ENCODE assay signal across 29 mouse cellular contexts in the genomic region with DNA sequence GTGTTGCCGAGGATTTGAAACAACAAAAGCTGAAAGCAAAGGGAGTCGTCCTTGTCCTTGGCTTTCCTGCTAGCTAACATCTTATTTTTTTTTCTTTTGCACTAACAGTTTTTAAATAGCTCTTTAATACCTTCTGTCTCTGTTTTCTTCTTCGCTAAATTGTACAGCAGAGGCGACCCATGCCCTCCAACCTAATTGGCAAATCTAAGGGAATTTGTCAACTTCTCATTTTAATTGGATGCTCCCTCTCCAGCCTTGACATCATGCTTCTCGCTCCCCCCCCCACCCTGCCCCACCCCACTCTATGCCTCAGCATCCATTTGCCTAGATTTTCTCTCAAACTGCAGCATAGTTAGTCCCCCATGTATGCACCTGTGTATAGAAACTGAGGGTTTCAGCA.
DNase-seq lines count a peak whose midpoint lies in the region; ATAC-seq and TF ChIP-seq lines count a peak whose summit lies in the region.
"Had no signal": no experiment of that assay in that cellular context is flagged by ENCODE, and none has a peak within 500 bp of the region (broad histone marks: within the 10 kb centered on the region; RNA-seq: fewer than 3 reads in every experiment).

No protein-coding gene starts in this region.

- H3K27me3 ChIP-seq in forebrain, embryonic 13.5 days, result 0 out of 2 replicates have a peak, but pooled peaks cover 3% of the 10 kb centered on the region
- H3K27me3 ChIP-seq in forebrain, embryonic 11.5 days (ENCODE audit: control insufficient read depth, insufficient read depth, low read length), result no peaks in the 10 kb centered on the region
- no peaks in the 10 kb centered on the region for H3K27me3 ChIP-seq in hindbrain, embryonic 15.5 days
- H3K27me3 ChIP-seq in hindbrain, embryonic 12.5 days, result no peaks in the 10 kb centered on the region
- H3K27me3 ChIP-seq in midbrain, embryonic 15.5 days (replicated peaks), result no peaks in the 10 kb centered on the region
- H3K27me3 ChIP-seq: CH12.LX; embryonic facial prominence, embryonic 12.5 days; limb, embryonic 15.5 days; liver, embryonic 15.5 days; neural tube, embryonic 12.5 days had no signal

- ATAC-seq in forebrain, embryonic 13.5 days, result 0 out of 2 replicates have a peak, but pooled peaks have one; percentile 8
- ATAC-seq in forebrain, embryonic 11.5 days (replicated peaks; ENCODE audit: low FRiP score), result no peak
- ATAC-seq in hindbrain, embryonic 15.5 days (ENCODE audit: low FRiP score, low read depth), result no peak
- ATAC-seq in hindbrain, embryonic 12.5 days (ENCODE audit: low FRiP score), result no peak
- 0 out of 2 replicates have a peak, but pooled peaks have one; percentile 45 for ATAC-seq in midbrain, embryonic 15.5 days (replicated peaks)
- ATAC-seq: intestine, embryonic 16.5 days had no signal

- H3K36me3 ChIP-seq in forebrain, embryonic 13.5 days (ENCODE audit: poor library complexity, severe bottlenecking), result no peaks in the 10 kb centered on the region
- no peaks in the 10 kb centered on the region for H3K36me3 ChIP-seq in forebrain, embryonic 11.5 days (ENCODE audit: control insufficient read depth, insufficient read depth, low read length)
- no peaks in the 10 kb centered on the region for H3K36me3 ChIP-seq in hindbrain, embryonic 15.5 days
- H3K36me3 ChIP-seq in hindbrain, embryonic 12.5 days, result no peaks in the 10 kb centered on the region
- H3K36me3 ChIP-seq in midbrain, embryonic 15.5 days (replicated peaks), result no peaks in the 10 kb centered on the region
- H3K36me3 ChIP-seq: embryonic facial prominence, embryonic 12.5 days; limb, embryonic 10.5 days; limb, embryonic 15.5 days; liver, embryonic 15.5 days; midbrain, embryonic 12.5 days; neural tube, embryonic 12.5 days had no signal

- DNase-seq in forebrain, embryonic 11.5 days (ENCODE audit: low spot score), result no peak
- peak; percentile 75 for DNase-seq in brain, embryonic 14.5 days (ENCODE audit: low read depth)
- no peak for DNase-seq in T-cell, adult 2 months (ENCODE audit: low spot score)
- no peak for DNase-seq in urinary bladder, postnatal 25 days (ENCODE audit: low spot score)
- DNase-seq: adrenal gland, adult 8-10 months; cerebellum, adult 8-10 months; cerebellum, postnatal 25 days; gastrocnemius, postnatal 14 days; heart, postnatal 14 days; kidney, adult 8-10 months; kidney, postnatal 14 days; layer of hippocampus, adult 9-11 months; lung, embryonic 14.5 days; lung, postnatal 14 days; thymus, postnatal 14 days had no signal

- H3K4me2 ChIP-seq in forebrain, embryonic 13.5 days, result no peak overlapping the region
- H3K4me2 ChIP-seq in forebrain, embryonic 11.5 days (ENCODE audit: low read depth, low read length, severe bottlenecking), result no peak overlapping the region
- H3K4me2 ChIP-seq in hindbrain, embryonic 15.5 days, result no peak overlapping the region
- no peak overlapping the region for H3K4me2 ChIP-seq in hindbrain, embryonic 12.5 days (replicated peaks)
- H3K4me2 ChIP-seq in midbrain, embryonic 15.5 days, result no peak overlapping the region
- H3K4me2 ChIP-seq: embryonic facial prominence, embryonic 12.5 days; limb, embryonic 15.5 days; liver, embryonic 15.5 days; lung, embryonic 14.5 days; midbrain, embryonic 12.5 days; neural tube, embryonic 12.5 days had no signal

- 0 out of 2 replicates have a peak, but pooled peaks cover under 1% of the 10 kb centered on the region for H3K9me3 ChIP-seq in forebrain, embryonic 13.5 days (replicated peaks)
- no peaks in the 10 kb centered on the region; the same call in 1 of the 2 replicates for H3K9me3 ChIP-seq in forebrain, embryonic 11.5 days (ENCODE audit: control insufficient read depth, low read length)
- H3K9me3 ChIP-seq in hindbrain, embryonic 15.5 days, result no peaks in the 10 kb centered on the region
- H3K9me3 ChIP-seq in hindbrain, embryonic 12.5 days (replicated peaks), result no peaks in the 10 kb centered on the region
- no peaks in the 10 kb centered on the region for H3K9me3 ChIP-seq in midbrain, embryonic 15.5 days
- H3K9me3 ChIP-seq: embryonic facial prominence, embryonic 12.5 days; limb, embryonic 10.5 days; limb, embryonic 15.5 days; liver, embryonic 15.5 days; midbrain, embryonic 12.5 days; neural tube, embryonic 12.5 days had no signal

- no peak for TF ChIP-seq POLR2A in brain, embryonic 14.5 days (IDR thresholded peaks at IDR 0.05; ENCODE audit: borderline replicate concordance, extremely low read depth, insufficient read depth, insufficient read length, poor library complexity, severe bottlenecking)

- H3K9ac ChIP-seq in forebrain, embryonic 13.5 days, result no peak overlapping the region
- no peak overlapping the region for H3K9ac ChIP-seq in forebrain, embryonic 11.5 days (ENCODE audit: low read length)
- no peak overlapping the region for H3K9ac ChIP-seq in hindbrain, embryonic 15.5 days
- no peak overlapping the region for H3K9ac ChIP-seq in hindbrain, embryonic 12.5 days
- no peak overlapping the region for H3K9ac ChIP-seq in midbrain, embryonic 15.5 days
- H3K9ac ChIP-seq: embryonic facial prominence, embryonic 12.5 days; limb, embryonic 15.5 days; liver, embryonic 15.5 days; lung, embryonic 14.5 days; neural tube, embryonic 12.5 days had no signal

- 13% methylated on average over 5 of the region's 5 CpGs for WGBS in forebrain, embryonic 13.5 days
- 50% methylated on average over 5 of the region's 5 CpGs for WGBS in forebrain, embryonic 11.5 days
- 48% methylated on average over 5 of the region's 5 CpGs for WGBS in hindbrain, embryonic 15.5 days
- 56% methylated on average over 5 of the region's 5 CpGs for WGBS in hindbrain, embryonic 12.5 days
- WGBS in midbrain, embryonic 15.5 days, result 31% methylated on average over 5 of the region's 5 CpGs

- peaks cover 20% of the 10 kb centered on the region for H3K4me1 ChIP-seq in forebrain, embryonic 13.5 days
- H3K4me1 ChIP-seq in forebrain, embryonic 11.5 days (replicated peaks; ENCODE audit: control insufficient read depth, insufficient read depth, low read length), result no peaks in the 10 kb centered on the region; the same call in 1 of the 2 replicates
- H3K4me1 ChIP-seq in hindbrain, embryonic 15.5 days (replicated peaks), result peaks cover 6% of the 10 kb centered on the region; the same call in 1 of the 2 replicates
- peaks cover 13% of the 10 kb centered on the region for H3K4me1 ChIP-seq in hindbrain, embryonic 12.5 days
- H3K4me1 ChIP-seq in midbrain, embryonic 15.5 days, result peaks cover 24% of the 10 kb centered on the region
- H3K4me1 ChIP-seq: limb, embryonic 15.5 days; liver, embryonic 15.5 days; neural tube, embryonic 12.5 days had no signal

- TF ChIP-seq CTCF in brain, embryonic 14.5 days (IDR thresholded peaks at IDR 0.05; ENCODE audit: borderline replicate concordance, extremely low read depth, insufficient read depth, insufficient read length), result no peak

- no peak overlapping the region for H3K4me3 ChIP-seq in forebrain, embryonic 13.5 days
- no peak overlapping the region for H3K4me3 ChIP-seq in forebrain, embryonic 11.5 days (ENCODE audit: low read depth, low read length)
- H3K4me3 ChIP-seq in hindbrain, embryonic 15.5 days, result no peak overlapping the region
- no peak overlapping the region for H3K4me3 ChIP-seq in hindbrain, embryonic 12.5 days
- H3K4me3 ChIP-seq in midbrain, embryonic 15.5 days, result no peak overlapping the region
- H3K4me3 ChIP-seq: embryonic facial prominence, embryonic 12.5 days; erythroblast, embryonic 14.5 days; limb, embryonic 10.5 days; limb, embryonic 15.5 days; liver, embryonic 15.5 days; midbrain, embryonic 12.5 days; myocyte; neural tube, embryonic 12.5 days had no signal

- peak overlapping the region; percentile 54; the same call in 1 of the 2 replicates for H3K27ac ChIP-seq in forebrain, embryonic 13.5 days
- no peak overlapping the region for H3K27ac ChIP-seq in forebrain, embryonic 11.5 days (ENCODE audit: low read depth, low read length)
- H3K27ac ChIP-seq in hindbrain, embryonic 15.5 days (replicated peaks), result peak overlapping the region; percentile 10; the same call in 1 of the 2 replicates
- no peak overlapping the region; the same call in 1 of the 2 replicates for H3K27ac ChIP-seq in hindbrain, embryonic 12.5 days
- peak overlapping the region; percentile 65 for H3K27ac ChIP-seq in midbrain, embryonic 15.5 days
- H3K27ac ChIP-seq: limb, embryonic 10.5 days; limb, embryonic 15.5 days; liver, embryonic 15.5 days; neural tube, embryonic 12.5 days had no signal

Comparison
In these comparisons a context has a peak if more than half of its experiments do, and no peak if none do; other contexts are left out.
1. ATAC-seq: peak in forebrain, embryonic 13.5 days (single experiment) and midbrain, embryonic 15.5 days (single experiment); none in forebrain, embryonic 11.5 days (single experiment), hindbrain, embryonic 15.5 days (single experiment) and hindbrain, embryonic 12.5 days (single experiment).
2. H3K27ac ChIP-seq: peak in forebrain, embryonic 13.5 days (single experiment), hindbrain, embryonic 15.5 days (single experiment) and midbrain, embryonic 15.5 days (single experiment); none in forebrain, embryonic 11.5 days (single experiment) and hindbrain, embryonic 12.5 days (single experiment).